Mouse (Mus musculus): ENCODE measurements around the gene Polr2h. TPM values are rescaled to one million over a fixed set of nuclear protein-coding genes. Genes with fewer than 3 reads are reported as not detected.

Gene Polr2h
- polyA plus RNA-seq, 1 experiment from 2014 or later = 50.5 TPM

DNA sequence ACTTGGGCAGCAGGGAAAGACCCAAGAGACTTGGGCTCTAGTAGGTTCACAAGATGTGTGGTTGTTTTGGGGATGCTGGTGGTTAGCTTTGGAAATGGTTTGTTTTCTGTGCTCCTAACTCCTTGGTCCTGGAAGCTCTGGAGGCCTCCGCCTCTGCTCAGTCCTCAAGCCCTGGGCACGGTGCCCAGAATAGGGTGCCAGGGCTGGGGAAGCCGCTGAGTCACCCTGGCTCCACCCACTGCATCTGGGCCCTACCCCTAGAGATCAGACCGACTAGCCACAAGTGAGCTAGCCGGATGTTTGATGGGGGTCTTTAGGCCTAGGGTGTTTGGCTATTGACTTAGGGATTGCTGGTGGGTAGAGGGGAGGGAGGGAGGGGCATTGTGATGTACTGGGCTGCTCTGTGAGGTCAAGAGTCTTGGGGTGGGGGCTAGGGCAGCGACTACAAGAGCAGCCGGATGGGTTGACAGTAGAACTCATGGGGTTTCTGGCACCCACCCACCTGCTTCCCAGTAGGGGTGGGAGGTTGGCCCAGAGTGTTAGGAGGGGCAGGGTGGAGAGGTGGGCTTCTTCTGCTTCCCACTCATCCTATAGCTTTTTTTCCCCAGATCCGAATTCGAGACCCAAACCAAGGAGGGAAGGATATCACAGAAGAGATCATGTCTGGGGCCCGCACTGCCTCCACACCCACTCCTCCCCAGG lies 39.3 kb upstream of the Polr2h start:
- H3K27ac ChIP-seq (ENCODE audit: poor library complexity, severe bottlenecking) = peak overlapping the region; percentile 16; the same call in 1 of the 2 replicates
- H3K9me3 ChIP-seq (replicated peaks) = no peaks in the 10 kb centered on the region
- no peak overlapping the region for H3K4me2 ChIP-seq
- ATAC-seq (ENCODE audit: insufficient number of reproducible peaks, low FRiP score) = no peak
- peaks cover 30% of the 10 kb centered on the region for H3K4me1 ChIP-seq (replicated peaks)
- no peaks in the 10 kb centered on the region for H3K27me3 ChIP-seq (replicated peaks)
- H3K4me3 ChIP-seq = no peak overlapping the region
- peaks cover 79% of the 10 kb centered on the region for H3K36me3 ChIP-seq
- 74% methylated on average over 10 of the region's 10 CpGs for WGBS
- H3K9ac ChIP-seq = no peak overlapping the region; the same call in 1 of the 2 replicates

- peaks cover 30% of the 10 kb centered on the region for H3K4me1 ChIP-seq (replicated peaks)
- 79% methylated on average over 3 of the region's 3 CpGs for WGBS
- H3K36me3 ChIP-seq = peaks cover 68% of the 10 kb centered on the region
- no peaks in the 10 kb centered on the region for H3K9me3 ChIP-seq (replicated peaks)
- no peak overlapping the region for H3K4me2 ChIP-seq
- H3K9ac ChIP-seq = no peak overlapping the region
- no peak overlapping the region for H3K4me3 ChIP-seq
- no peaks in the 10 kb centered on the region for H3K27me3 ChIP-seq (replicated peaks)
- H3K27ac ChIP-seq (ENCODE audit: poor library complexity, severe bottlenecking) = no peak overlapping the region
- no peak for ATAC-seq (ENCODE audit: insufficient number of reproducible peaks, low FRiP score)
Measured at GRCm38 (mm10) chr16:20690774-20691173, 26.7 kb upstream of the Polr2h start.

DNA sequence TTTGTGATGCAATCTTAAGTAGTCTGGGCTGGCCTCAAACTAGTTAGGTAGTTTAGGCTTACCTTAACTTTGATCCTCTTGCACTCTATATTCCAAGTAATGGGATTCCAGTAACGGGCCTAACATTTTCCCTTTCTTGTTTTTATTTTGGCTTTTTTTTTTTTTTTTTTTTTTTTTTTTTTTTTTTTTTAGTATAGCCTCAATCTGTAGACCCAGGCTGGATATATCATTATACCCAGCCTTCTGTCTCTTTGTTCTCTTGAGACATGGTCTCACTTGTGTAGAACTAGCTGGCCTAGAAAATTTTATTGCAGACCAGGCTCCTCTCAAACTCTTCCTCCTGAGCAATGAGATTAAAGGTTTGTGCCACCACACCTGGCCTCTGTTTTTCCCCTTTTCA lies 25.8 kb upstream of the Polr2h start:
- Histone ChIP-seq H3K27ac (ENCODE audit: poor library complexity, severe bottlenecking) (no peak overlapping the region), H3K9ac (no peak overlapping the region), H3K4me2 (no peak overlapping the region), H3K27me3 (replicated peaks) (0 out of 2 replicates have a peak, but pooled peaks cover 5% of the 10 kb centered on the region), H3K9me3 (replicated peaks) (no peaks in the 10 kb centered on the region), H3K4me3 (no peak overlapping the region), H3K36me3 (peaks cover 59% of the 10 kb centered on the region), H3K4me1 (replicated peaks) (peaks cover 37% of the 10 kb centered on the region)
- no peak for ATAC-seq (ENCODE audit: insufficient number of reproducible peaks, low FRiP score)
- 78% methylated on average over 1 of the region's 1 CpGs for WGBS

GRCm38 (mm10) chr16:20692241-20692965 lies 25.1 kb upstream of the Polr2h start:
- H3K4me3 ChIP-seq = 0 out of 2 replicates have a peak overlapping the region, but pooled peaks have one; percentile 6
- 46% methylated on average over 16 of the region's 16 CpGs for WGBS
- no peaks in the 10 kb centered on the region for H3K9me3 ChIP-seq (replicated peaks)
- H3K4me2 ChIP-seq = peak overlapping the region; percentile 86
- H3K27ac ChIP-seq (ENCODE audit: poor library complexity, severe bottlenecking) = no peak overlapping the region
- peaks cover 37% of the 10 kb centered on the region for H3K4me1 ChIP-seq (replicated peaks)
- 0 out of 2 replicates have a peak, but pooled peaks cover 5% of the 10 kb centered on the region for H3K27me3 ChIP-seq (replicated peaks)
- H3K9ac ChIP-seq = no peak overlapping the region
- ATAC-seq (ENCODE audit: insufficient number of reproducible peaks, low FRiP score) = no peak
- H3K36me3 ChIP-seq = peaks cover 51% of the 10 kb centered on the region

DNA sequence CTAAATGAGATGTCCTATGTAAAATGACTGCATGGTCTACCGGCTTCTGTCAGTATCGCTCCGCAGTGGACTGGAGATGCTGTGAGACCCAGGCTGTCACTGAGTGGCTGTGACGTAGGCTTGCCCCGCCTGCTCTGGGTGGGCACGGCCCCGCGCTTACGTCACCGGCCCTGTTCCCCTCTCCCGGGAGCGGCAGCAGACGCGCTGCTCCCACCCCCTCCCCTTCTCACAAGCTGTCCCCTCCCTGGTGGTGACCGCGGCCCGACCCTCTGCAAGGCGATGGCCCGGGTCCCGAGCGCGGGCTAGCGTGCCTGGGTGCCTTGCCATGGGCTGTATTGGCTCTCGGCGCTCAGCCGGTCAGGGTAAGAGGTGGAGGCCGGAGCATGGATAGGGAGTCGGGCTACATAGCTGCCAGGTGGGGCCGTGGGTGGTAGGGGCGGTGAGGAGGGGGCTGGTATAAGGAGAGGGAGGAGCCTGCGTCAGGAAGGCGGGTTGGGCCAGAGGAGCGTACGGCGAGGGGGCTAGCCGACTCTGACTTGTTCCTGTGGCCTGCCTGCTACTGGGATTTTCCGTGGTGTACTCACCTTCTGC lies 24.3 kb upstream of the Polr2h start, which contains the start of gene Fam131a:
Fam131a (plus strand) TSS at position 131 of the 591 bp plus-strand sequence.
- H3K4me3 ChIP-seq = peak within 1 kb of the TSS; percentile 62
- H3K27ac ChIP-seq (ENCODE audit: poor library complexity, severe bottlenecking) = peak within 1 kb of the TSS; percentile 80
- under 1% methylated on average over 37 of the region's 37 CpGs for WGBS
- H3K9ac ChIP-seq = peak within 1 kb of the TSS; percentile 74
- H3K4me2 ChIP-seq = peak within 1 kb of the TSS; percentile 86
- ATAC-seq (ENCODE audit: insufficient number of reproducible peaks, low FRiP score) = peak; percentile 91
- peaks cover 43% of the 10 kb centered on the region for H3K36me3 ChIP-seq
- H3K9me3 ChIP-seq (replicated peaks) = no peaks in the 10 kb centered on the region
- peaks cover 37% of the 10 kb centered on the region for H3K4me1 ChIP-seq (replicated peaks)
- H3K27me3 ChIP-seq (replicated peaks) = 0 out of 2 replicates have a peak, but pooled peaks cover 5% of the 10 kb centered on the region

- Histone ChIP-seq H3K4me1 (replicated peaks) (peaks cover 37% of the 10 kb centered on the region), H3K36me3 (peaks cover 28% of the 10 kb centered on the region), H3K4me2 (0 out of 2 replicates have a peak overlapping the region, but pooled peaks have one; percentile 72), H3K27me3 (replicated peaks) (0 out of 2 replicates have a peak, but pooled peaks cover 5% of the 10 kb centered on the region), H3K27ac (ENCODE audit: poor library complexity, severe bottlenecking) (peak overlapping the region; percentile 6; the same call in 1 of the 2 replicates), H3K9me3 (replicated peaks) (no peaks in the 10 kb centered on the region), H3K9ac (no peak overlapping the region), H3K4me3 (no peak overlapping the region)
- 69% methylated on average over 8 of the region's 8 CpGs for WGBS
- no peak for ATAC-seq (ENCODE audit: insufficient number of reproducible peaks, low FRiP score)
Measured at GRCm38 (mm10) chr16:20694781-20695180, 22.7 kb upstream of the Polr2h start.

DNA sequence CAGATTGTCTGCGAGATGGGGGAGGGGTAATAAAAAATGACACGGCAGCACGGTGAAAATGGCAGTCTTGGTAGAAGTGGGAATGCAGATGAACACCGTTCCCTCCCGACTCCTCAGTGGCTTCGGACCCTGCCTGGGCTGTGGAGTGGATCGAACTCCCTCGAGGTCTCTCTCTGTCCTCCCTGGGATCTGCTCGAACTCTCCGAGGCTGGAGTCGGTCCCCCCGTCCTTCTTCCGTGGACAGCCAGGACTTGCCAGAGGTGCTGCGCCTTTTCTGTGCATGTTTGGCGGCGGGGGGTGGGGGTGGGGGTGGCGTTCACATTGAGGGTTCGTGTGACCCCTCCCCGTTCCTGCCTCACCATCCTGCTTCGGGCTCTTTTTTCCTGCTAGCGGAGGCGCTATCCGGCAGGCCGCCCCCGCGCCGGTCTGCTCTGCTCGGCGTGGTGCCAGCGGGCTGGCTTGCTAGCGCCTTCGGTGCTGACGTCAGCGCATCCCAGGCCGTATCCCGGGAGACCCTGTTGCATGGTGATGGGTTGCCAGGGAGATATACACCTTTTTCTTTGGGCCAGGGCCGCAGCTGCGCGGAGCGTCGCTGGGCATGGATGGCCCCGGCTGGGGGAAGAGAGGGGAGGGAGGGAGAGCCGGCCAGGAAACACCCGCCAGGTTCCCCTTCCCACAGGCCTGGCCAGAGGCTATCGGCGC lies 21.7 kb upstream of the Polr2h start:
- H3K36me3 ChIP-seq = peaks cover 21% of the 10 kb centered on the region
- 0 out of 2 replicates have a peak, but pooled peaks cover 5% of the 10 kb centered on the region for H3K27me3 ChIP-seq (replicated peaks)
- H3K27ac ChIP-seq (ENCODE audit: poor library complexity, severe bottlenecking) = no peak overlapping the region
- H3K9ac ChIP-seq = peak overlapping the region; percentile 62
- H3K9me3 ChIP-seq (replicated peaks) = no peaks in the 10 kb centered on the region
- 4% methylated on average over 44 of the region's 46 CpGs for WGBS
- H3K4me3 ChIP-seq = peak overlapping the region; percentile 39
- ATAC-seq (ENCODE audit: insufficient number of reproducible peaks, low FRiP score) = peak; percentile 63
- peaks cover 37% of the 10 kb centered on the region for H3K4me1 ChIP-seq (replicated peaks)
- H3K4me2 ChIP-seq = peak overlapping the region; percentile 72

- no peak overlapping the region for H3K27ac ChIP-seq (ENCODE audit: poor library complexity, severe bottlenecking)
- H3K36me3 ChIP-seq = 0 out of 2 replicates have a peak, but pooled peaks cover 7% of the 10 kb centered on the region
- no peaks in the 10 kb centered on the region for H3K9me3 ChIP-seq (replicated peaks)
- WGBS = 60% methylated on average over 5 of the region's 5 CpGs
- no peak for ATAC-seq (ENCODE audit: insufficient number of reproducible peaks, low FRiP score)
- H3K4me3 ChIP-seq = no peak overlapping the region
- H3K9ac ChIP-seq = no peak overlapping the region
- peaks cover 39% of the 10 kb centered on the region for H3K4me1 ChIP-seq (replicated peaks)
- H3K4me2 ChIP-seq = no peak overlapping the region
- H3K27me3 ChIP-seq (replicated peaks) = 0 out of 2 replicates have a peak, but pooled peaks cover 5% of the 10 kb centered on the region
Measured at GRCm38 (mm10) chr16:20699266-20699665, 18.2 kb upstream of the Polr2h start.

DNA sequence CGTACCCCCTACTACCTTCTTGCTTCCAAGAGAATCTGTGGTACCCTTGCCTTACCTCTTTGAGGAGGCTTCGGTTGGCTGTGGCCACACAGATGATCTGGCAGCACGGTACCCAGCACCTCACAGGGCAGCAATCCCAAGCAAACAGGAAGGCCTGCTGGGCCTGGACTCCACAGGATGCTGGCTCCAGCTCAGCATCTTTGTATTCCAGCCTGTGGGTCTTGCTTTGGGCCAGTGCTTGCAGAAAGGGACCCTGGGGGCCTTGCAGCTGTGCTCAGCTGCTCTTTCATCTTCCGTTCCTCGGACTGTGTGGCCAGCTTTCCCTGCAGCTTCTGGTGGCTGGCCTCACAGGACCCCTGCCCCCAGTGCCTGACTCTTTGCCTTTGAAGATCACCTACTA lies 17.4 kb upstream of the Polr2h start:
- 53% methylated on average over 5 of the region's 5 CpGs for WGBS
- Histone ChIP-seq H3K27me3 (replicated peaks) (0 out of 2 replicates have a peak, but pooled peaks cover 5% of the 10 kb centered on the region), H3K9me3 (replicated peaks) (no peaks in the 10 kb centered on the region), H3K4me3 (no peak overlapping the region), H3K27ac (ENCODE audit: poor library complexity, severe bottlenecking) (no peak overlapping the region), H3K4me1 (replicated peaks) (peaks cover 34% of the 10 kb centered on the region), H3K4me2 (no peak overlapping the region), H3K36me3 (0 out of 2 replicates have a peak, but pooled peaks cover 7% of the 10 kb centered on the region), H3K9ac (no peak overlapping the region)
- ATAC-seq (ENCODE audit: insufficient number of reproducible peaks, low FRiP score) = no peak

GRCm38 (mm10) chr16:20701316-20701715 lies 16.1 kb upstream of the Polr2h start:
- H3K27ac ChIP-seq (ENCODE audit: poor library complexity, severe bottlenecking) = no peak overlapping the region

More at GRCm38 (mm10) chr16:20701316-20701715, 16.1 kb upstream of the Polr2h start:
- Histone ChIP-seq H3K4me1 (replicated peaks) (peaks cover 21% of the 10 kb centered on the region), H3K4me3 (no peak overlapping the region), H3K4me2 (no peak overlapping the region), H3K9ac (no peak overlapping the region), H3K27me3 (replicated peaks) (0 out of 2 replicates have a peak, but pooled peaks cover under 1% of the 10 kb centered on the region), H3K36me3 (peaks cover 10% of the 10 kb centered on the region; the same call in 1 of the 2 replicates), H3K9me3 (replicated peaks) (no peaks in the 10 kb centered on the region)
- WGBS = 59% methylated on average over 7 of the region's 7 CpGs
- no peak for ATAC-seq (ENCODE audit: insufficient number of reproducible peaks, low FRiP score)

Data from heart, embryonic 12.5 days (tissue).